Mouse (Mus musculus): Measurements from ENCODE around the gene Nkain2. TPM values are rescaled to one million over a fixed set of nuclear protein-coding genes. Genes with fewer than 3 reads are reported as not detected.

The Nkain2 gene
- total and polyA plus RNA-seq, 3 experiments: 0.08 to 0.18 TPM; not detected in 1

- Histone ChIP-seq H3K27ac (no peak overlapping the region), H3K9ac (ENCODE audit: low read depth, low read length) (no peak overlapping the region), H3K79me2 (replicated peaks; ENCODE audit: control insufficient read depth, insufficient read depth, low read length) (no peaks in the 10 kb centered on the region), H3K4me1 (ENCODE audit: control insufficient read depth, insufficient read depth, low read length) (no peaks in the 10 kb centered on the region), H3K4me3 (no peak overlapping the region), H3K36me3 (ENCODE audit: control insufficient read depth, insufficient read depth, low read length) (no peaks in the 10 kb centered on the region), H3K27me3 (ENCODE audit: control insufficient read depth, insufficient read depth, low read length) (no peaks in the 10 kb centered on the region)
- intact Hi-C loops (cut with DNase I): no loop called here
- no peak for TF ChIP-seq CTCF (IDR thresholded peaks at IDR 0.05)
- TF ChIP-seq EP300 (IDR thresholded peaks at IDR 0.05; ENCODE audit: insufficient read depth, low read depth, low read length): no peak
- TF ChIP-seq POLR2A (IDR thresholded peaks at IDR 0.05; ENCODE audit: insufficient read depth, low read depth, low read length): no peak
- no peak for DNase-seq
- WGBS: 79% methylated on average over 1 of the region's 1 CpGs
These were observed 354.2 kb downstream of the Nkain2 start for GRCm38 (mm10) chr10:32536057-32536456.

GRCm38 (mm10) chr10:32510821-32511220 is 379.4 kb downstream of the Nkain2 start:
- no peak for DNase-seq
- Histone ChIP-seq H3K4me1 (ENCODE audit: control insufficient read depth, insufficient read depth, low read length) (no peaks in the 10 kb centered on the region), H3K9ac (ENCODE audit: low read depth, low read length) (no peak overlapping the region), H3K79me2 (replicated peaks; ENCODE audit: control insufficient read depth, insufficient read depth, low read length) (no peaks in the 10 kb centered on the region), H3K4me3 (no peak overlapping the region), H3K27ac (no peak overlapping the region), H3K36me3 (ENCODE audit: control insufficient read depth, insufficient read depth, low read length) (no peaks in the 10 kb centered on the region), H3K27me3 (ENCODE audit: control insufficient read depth, insufficient read depth, low read length) (no peaks in the 10 kb centered on the region)
- WGBS: 68% methylated on average over 1 of the region's 1 CpGs
- TF ChIP-seq EP300 (IDR thresholded peaks at IDR 0.05; ENCODE audit: insufficient read depth, low read depth, low read length) (no peak), CTCF (IDR thresholded peaks at IDR 0.05) (no peak), POLR2A (IDR thresholded peaks at IDR 0.05; ENCODE audit: insufficient read depth, low read depth, low read length) (no peak)
- intact Hi-C loops (cut with DNase I): no loop called here

- intact Hi-C loops (cut with DNase I): no loop called here
- no peaks in the 10 kb centered on the region for H3K27me3 ChIP-seq (ENCODE audit: control insufficient read depth, insufficient read depth, low read length)
- WGBS: 65% methylated on average over 1 of the region's 1 CpGs
These were observed 395.6 kb downstream of the Nkain2 start for GRCm38 (mm10) chr10:32494591-32495182.

GRCm38 (mm10) chr10:32493600-32493999 is 396.7 kb downstream of the Nkain2 start:
- no peaks in the 10 kb centered on the region for H3K36me3 ChIP-seq (ENCODE audit: control insufficient read depth, insufficient read depth, low read length)
- no peak for DNase-seq
- H3K4me3 ChIP-seq: no peak overlapping the region
- intact Hi-C loops (cut with DNase I): no loop called here
- no peaks in the 10 kb centered on the region for H3K79me2 ChIP-seq (replicated peaks; ENCODE audit: control insufficient read depth, insufficient read depth, low read length)
- no peaks in the 10 kb centered on the region for H3K4me1 ChIP-seq (ENCODE audit: control insufficient read depth, insufficient read depth, low read length)
- no peak overlapping the region for H3K9ac ChIP-seq (ENCODE audit: low read depth, low read length)
- no peak for TF ChIP-seq CTCF (IDR thresholded peaks at IDR 0.05)
- TF ChIP-seq EP300 (IDR thresholded peaks at IDR 0.05; ENCODE audit: insufficient read depth, low read depth, low read length): no peak
- no peak for TF ChIP-seq POLR2A (IDR thresholded peaks at IDR 0.05; ENCODE audit: insufficient read depth, low read depth, low read length)
- H3K27me3 ChIP-seq (ENCODE audit: control insufficient read depth, insufficient read depth, low read length): no peaks in the 10 kb centered on the region
- WGBS: 28% methylated on average over 1 of the region's 1 CpGs
- no peak overlapping the region for H3K27ac ChIP-seq

More at GRCm38 (mm10) chr10:32494591-32495182, 395.6 kb downstream of the Nkain2 start:
- no peaks in the 10 kb centered on the region for H3K4me1 ChIP-seq (ENCODE audit: control insufficient read depth, insufficient read depth, low read length)
- no peak for DNase-seq
- H3K27ac ChIP-seq: no peak overlapping the region
- no peak overlapping the region for H3K9ac ChIP-seq (ENCODE audit: low read depth, low read length)
- no peaks in the 10 kb centered on the region for H3K79me2 ChIP-seq (replicated peaks; ENCODE audit: control insufficient read depth, insufficient read depth, low read length)
- TF ChIP-seq POLR2A (IDR thresholded peaks at IDR 0.05; ENCODE audit: insufficient read depth, low read depth, low read length) (no peak), CTCF (IDR thresholded peaks at IDR 0.05) (no peak), EP300 (IDR thresholded peaks at IDR 0.05; ENCODE audit: insufficient read depth, low read depth, low read length) (no peak)
- no peak overlapping the region for H3K4me3 ChIP-seq
- H3K36me3 ChIP-seq (ENCODE audit: control insufficient read depth, insufficient read depth, low read length): no peaks in the 10 kb centered on the region

GRCm38 (mm10) chr10:32462726-32463125 is 427.5 kb downstream of the Nkain2 start:
- Histone ChIP-seq H3K27me3 (ENCODE audit: control insufficient read depth, insufficient read depth, low read length) (no peaks in the 10 kb centered on the region), H3K79me2 (replicated peaks; ENCODE audit: control insufficient read depth, insufficient read depth, low read length) (no peaks in the 10 kb centered on the region), H3K36me3 (ENCODE audit: control insufficient read depth, insufficient read depth, low read length) (no peaks in the 10 kb centered on the region), H3K9ac (ENCODE audit: low read depth, low read length) (no peak overlapping the region), H3K4me3 (no peak overlapping the region), H3K4me1 (ENCODE audit: control insufficient read depth, insufficient read depth, low read length) (no peaks in the 10 kb centered on the region), H3K27ac (no peak overlapping the region)
- 67% methylated on average over 2 of the region's 2 CpGs for WGBS
- no peak for DNase-seq
- intact Hi-C loops (cut with DNase I): no loop called here
- no peak for TF ChIP-seq CTCF (IDR thresholded peaks at IDR 0.05)

GRCm38 (mm10) chr10:32439932-32440519 is 450.2 kb downstream of the Nkain2 start:
- H3K79me2 ChIP-seq (replicated peaks; ENCODE audit: control insufficient read depth, insufficient read depth, low read length): no peaks in the 10 kb centered on the region
- no peaks in the 10 kb centered on the region for H3K36me3 ChIP-seq (ENCODE audit: control insufficient read depth, insufficient read depth, low read length)
- TF ChIP-seq POLR2A (IDR thresholded peaks at IDR 0.05; ENCODE audit: insufficient read depth, low read depth, low read length) (no peak), EP300 (IDR thresholded peaks at IDR 0.05; ENCODE audit: insufficient read depth, low read depth, low read length) (no peak), CTCF (IDR thresholded peaks at IDR 0.05) (no peak)
- H3K27me3 ChIP-seq (ENCODE audit: control insufficient read depth, insufficient read depth, low read length): no peaks in the 10 kb centered on the region
- no peak overlapping the region for H3K27ac ChIP-seq
- intact Hi-C loops (cut with DNase I): no loop called here
- no peak overlapping the region for H3K9ac ChIP-seq (ENCODE audit: low read depth, low read length)
- WGBS: 69% methylated on average over 3 of the region's 3 CpGs
- no peak overlapping the region for H3K4me3 ChIP-seq
- no peak for DNase-seq
- no peaks in the 10 kb centered on the region for H3K4me1 ChIP-seq (ENCODE audit: control insufficient read depth, insufficient read depth, low read length)

All from heart, adult 2 months (tissue).